Mouse (Mus musculus): Measurements from ENCODE around the gene Sar1b.
"Not testable (repeated sequence)": the region's sequence is repeated elsewhere in the genome, so short reads cannot be mapped to it uniquely, and the experiment has no call there.

Sar1b gene

GRCm38 (mm10) chr11:51763213-51763907, at the start of gene Sar1b, which contains the start of gene Sec24a:
TSS of gene Sar1b (plus strand) at chr11:51763687.
TSS of gene Sec24a (minus strand) at chr11:51763634.
- peak; percentile 88 to 90 for DNase-seq (ENCODE audit: low spot score in 2 of 2)

GRCm38 (mm10) chr11:51721066-51721465, 42.4 kb upstream of the Sar1b start:
- DNase-seq (ENCODE audit: low spot score in 2 of 2), result no peak

GRCm38 (mm10) chr11:51732883-51733282, 30.6 kb upstream of the Sar1b start:
- no peak for DNase-seq (ENCODE audit: low spot score in 2 of 2)

GRCm38 (mm10) chr11:51734218-51734617, 29.3 kb upstream of the Sar1b start:
- DNase-seq (ENCODE audit: low spot score in 2 of 2), result not testable (repeated sequence)

GRCm38 (mm10) chr11:51738651-51739403, 24.7 kb upstream of the Sar1b start:
- DNase-seq (ENCODE audit: low spot score in 2 of 2), result no peak

GRCm38 (mm10) chr11:51740701-51741100, 22.8 kb upstream of the Sar1b start:
- DNase-seq (ENCODE audit: low spot score in 2 of 2), result no peak

- DNase-seq (ENCODE audit: low spot score in 2 of 2), result no peak
Observed at GRCm38 (mm10) chr11:51746096-51746495, 17.4 kb upstream of the Sar1b start.

- DNase-seq (ENCODE audit: low spot score in 2 of 2), result not testable (repeated sequence)
Observed at GRCm38 (mm10) chr11:51751623-51752225, 11.8 kb upstream of the Sar1b start.

GRCm38 (mm10) chr11:51755621-51756311, 7.7 kb upstream of the Sar1b start:
- peak in 1 of 2 experiments; percentile 44 for DNase-seq (ENCODE audit: low spot score in 2 of 2)

GRCm38 (mm10) chr11:51756352-51756771, 7.1 kb upstream of the Sar1b start:
- peak; percentile 93 for DNase-seq (ENCODE audit: low spot score in 2 of 2)

- no peak for DNase-seq (ENCODE audit: low spot score in 2 of 2)
Observed at GRCm38 (mm10) chr11:51757023-51757422, 6.5 kb upstream of the Sar1b start.

GRCm38 (mm10) chr11:51757625-51758024, 5.9 kb upstream of the Sar1b start:
- no peak for DNase-seq (ENCODE audit: low spot score in 2 of 2)

GRCm38 (mm10) chr11:51758207-51758606, 5.3 kb upstream of the Sar1b start:
- not testable (repeated sequence) for DNase-seq (ENCODE audit: low spot score in 2 of 2)

GRCm38 (mm10) chr11:51759251-51759650, 4.2 kb upstream of the Sar1b start:
- DNase-seq (ENCODE audit: low spot score in 2 of 2), result no peak

GRCm38 (mm10) chr11:51759941-51760657, 3.4 kb upstream of the Sar1b start:
- no peak for DNase-seq (ENCODE audit: low spot score in 2 of 2)

- DNase-seq (ENCODE audit: low spot score in 2 of 2), result no peak
Observed at GRCm38 (mm10) chr11:51761241-51761640, 2.2 kb upstream of the Sar1b start.

GRCm38 (mm10) chr11:51763955-51764354, 468 bp downstream of the Sar1b start:
- DNase-seq (ENCODE audit: low spot score in 2 of 2), result no peak

- no peak for DNase-seq (ENCODE audit: low spot score in 2 of 2)
Observed at GRCm38 (mm10) chr11:51764816-51765215, 1.3 kb downstream of the Sar1b start.

GRCm38 (mm10) chr11:51767579-51768220, 4.2 kb downstream of the Sar1b start:
- DNase-seq (ENCODE audit: low spot score in 2 of 2), result no peak

GRCm38 (mm10) chr11:51768296-51768695, 4.8 kb downstream of the Sar1b start:
- no peak for DNase-seq (ENCODE audit: low spot score in 2 of 2)

GRCm38 (mm10) chr11:51775507-51775906, 12.0 kb downstream of the Sar1b start:
- no peak for DNase-seq (ENCODE audit: low spot score in 2 of 2)
